Mouse (Mus musculus) forebrain, embryonic 14.5 days (tissue): ENCODE measurements around the gene Sorbs1. TPM values are rescaled to one million over a fixed set of nuclear protein-coding genes. Genes with fewer than 3 reads are reported as not detected.

Experiments used
- ATAC-seq: fragments of 200-750 bp; cut with Nextera tagmentation; 2 replicates; pipeline ENCODE4 v1.8.0; 2017; ENCODE audit warnings: mild to moderate bottlenecking, moderate library complexity
- DNase-seq: peaks from one replicate; pipeline ENCODE4 v3.0.0-alpha.2; 2015; ENCODE audit warnings: low spot score
- H3K27ac ChIP-seq: fragments of 300-500 bp; sonication (generic); 2 replicates; pipeline ENCODE4 v1.5.1; 2014; ENCODE audit warnings: low read depth, mild to moderate bottlenecking, control low read depth, low read length, moderate library complexity
- H3K27me3 ChIP-seq: fragments of 300-500 bp; sonication (generic); replicated peaks from 2 replicates; pipeline ENCODE4 v1.6.1; 2014; ENCODE audit warnings: low read length, control low read depth, mixed read lengths; ENCODE audit not compliant: control insufficient read depth, insufficient read depth
- H3K36me3 ChIP-seq: fragments of 300-500 bp; sonication (generic); 2 replicates; pipeline ENCODE4 v1.6.1; 2014; ENCODE audit warnings: low read length, control low read depth; ENCODE audit not compliant: control insufficient read depth, insufficient read depth
- H3K4me1 ChIP-seq: fragments of 300-500 bp; sonication (generic); 2 replicates; pipeline ENCODE4 v1.6.1; 2014; ENCODE audit warnings: antibody characterized with exemption, low read length, control low read depth; ENCODE audit not compliant: control insufficient read depth, insufficient read depth
- H3K4me2 ChIP-seq: fragments of 300-500 bp; sonication (generic); 2 replicates; pipeline ENCODE4 v1.6.1; 2014; ENCODE audit warnings: mild to moderate bottlenecking, control low read depth, low read length
- H3K4me3 ChIP-seq: fragments of 300-500 bp; sonication (generic); 2 replicates; pipeline ENCODE4 v1.5.1; 2014; ENCODE audit warnings: low read depth, low read length, control low read depth
- H3K9ac ChIP-seq: fragments of 300-500 bp; sonication (generic); 2 replicates; pipeline ENCODE4 v1.6.1; 2014; ENCODE audit warnings: mild to moderate bottlenecking, low read length, control low read depth, moderate library complexity
- H3K9me3 ChIP-seq: fragments of 300-500 bp; sonication (generic); replicated peaks from 2 replicates; pipeline ENCODE4 v1.6.1; 2016; ENCODE audit warnings: low read length, control low read depth, mixed read lengths; ENCODE audit not compliant: control insufficient read depth
- WGBS: fragments of 180-500 bp; shearing (Covaris S2); extraction: QIAGEN DNeasy Blood & Tissue Kit; methylation state at CpG from one replicate; pipeline ENCODE4 v1.1.7; 2014; 5-methylcytosine and 5-hydroxymethylcytosine counted together
- polyA plus RNA-seq: library from polyadenylated mRNA; unstranded; fragments of >200 nt; fragmentation: Nextera tagmentation; extraction: Ambion mirVana; gene quantifications from 2 replicates; pipeline ENCODE4 v1.2.1, GENCODE M21; 2014

Sorbs1 gene
- polyA plus RNA-seq, 1 experiment from 2014 or later, result 61.1 TPM

GRCm38 (mm10) chr19:40510387-40511099 is 3.0 kb downstream of the Sorbs1 start:
- DNase-seq (no peak), ATAC-seq (no peak)
- Histone ChIP-seq H3K27ac (0 out of 2 replicates have a peak overlapping the region, but pooled peaks have one; percentile 28), H3K4me3 (0 out of 2 replicates have a peak overlapping the region, but pooled peaks have one; percentile 6), H3K36me3 (no peaks in the 10 kb centered on the region), H3K9me3 (no peaks in the 10 kb centered on the region), H3K4me2 (peak overlapping the region; percentile 71), H3K4me1 (peaks cover 12% of the 10 kb centered on the region), H3K9ac (peak overlapping the region; percentile 22; the same call in 1 of the 2 replicates), H3K27me3 (no peaks in the 10 kb centered on the region)
- WGBS, result 83% methylated on average over 13 of the region's 13 CpGs

- H3K36me3 ChIP-seq, result no peaks in the 10 kb centered on the region
- H3K27ac ChIP-seq, result peak overlapping the region; percentile 52
- no peaks in the 10 kb centered on the region for H3K9me3 ChIP-seq
- no peak overlapping the region for H3K4me3 ChIP-seq
- no peak overlapping the region for H3K9ac ChIP-seq
- no peaks in the 10 kb centered on the region for H3K27me3 ChIP-seq
- peaks cover 12% of the 10 kb centered on the region for H3K4me1 ChIP-seq
- ATAC-seq (no peak), DNase-seq (no peak)
- 75% methylated on average over 2 of the region's 2 CpGs for WGBS
- H3K4me2 ChIP-seq, result no peak overlapping the region
Observed at GRCm38 (mm10) chr19:40509274-40509673, 4.3 kb downstream of the Sorbs1 start.

- peaks cover 12% of the 10 kb centered on the region for H3K4me1 ChIP-seq
- H3K4me3 ChIP-seq, result no peak overlapping the region
- no peaks in the 10 kb centered on the region for H3K36me3 ChIP-seq
- no peak for DNase-seq
- H3K9ac ChIP-seq, result no peak overlapping the region
- WGBS, result 36% methylated on average over 2 of the region's 2 CpGs
- H3K27me3 ChIP-seq, result no peaks in the 10 kb centered on the region
- no peak overlapping the region for H3K4me2 ChIP-seq
- no peak for ATAC-seq
- peak overlapping the region; percentile 52 for H3K27ac ChIP-seq
- no peaks in the 10 kb centered on the region for H3K9me3 ChIP-seq
Observed at GRCm38 (mm10) chr19:40508851-40509250, 4.7 kb downstream of the Sorbs1 start.

- Histone ChIP-seq H3K36me3 (no peaks in the 10 kb centered on the region), H3K27me3 (no peaks in the 10 kb centered on the region), H3K27ac (no peak overlapping the region), H3K4me2 (no peak overlapping the region), H3K4me3 (no peak overlapping the region), H3K9ac (no peak overlapping the region), H3K9me3 (no peaks in the 10 kb centered on the region), H3K4me1 (peaks cover 10% of the 10 kb centered on the region)
- no peak for ATAC-seq
- no peak for DNase-seq
- WGBS, result 83% methylated on average over 3 of the region's 3 CpGs
Observed at GRCm38 (mm10) chr19:40506965-40507364, 6.6 kb downstream of the Sorbs1 start.

- H3K9me3 ChIP-seq, result no peaks in the 10 kb centered on the region
- no peak overlapping the region for H3K27ac ChIP-seq
- no peak for DNase-seq
- H3K27me3 ChIP-seq, result no peaks in the 10 kb centered on the region
- no peak overlapping the region for H3K9ac ChIP-seq
- 92% methylated on average over 7 of the region's 7 CpGs for WGBS
- no peak for ATAC-seq
- no peak overlapping the region for H3K4me2 ChIP-seq
- H3K36me3 ChIP-seq, result no peaks in the 10 kb centered on the region
- H3K4me3 ChIP-seq, result no peak overlapping the region
- no peaks in the 10 kb centered on the region for H3K4me1 ChIP-seq
Observed at GRCm38 (mm10) chr19:40504336-40504735, 9.2 kb downstream of the Sorbs1 start.

GRCm38 (mm10) chr19:40499940-40500737 is 13.4 kb downstream of the Sorbs1 start:
- H3K27me3 ChIP-seq, result no peaks in the 10 kb centered on the region
- H3K4me1 ChIP-seq, result no peaks in the 10 kb centered on the region
- 88% methylated on average over 11 of the region's 11 CpGs for WGBS
- no peak overlapping the region for H3K27ac ChIP-seq
- H3K4me3 ChIP-seq, result no peak overlapping the region
- ATAC-seq (no peak), DNase-seq (no peak)
- H3K36me3 ChIP-seq, result no peaks in the 10 kb centered on the region
- no peak overlapping the region for H3K9ac ChIP-seq
- H3K9me3 ChIP-seq, result no peaks in the 10 kb centered on the region
- no peak overlapping the region for H3K4me2 ChIP-seq

GRCm38 (mm10) chr19:40499141-40499540 is 14.4 kb downstream of the Sorbs1 start:
- H3K9ac ChIP-seq, result no peak overlapping the region
- WGBS, result 74% methylated on average over 8 of the region's 8 CpGs
- ATAC-seq (peak; percentile 32; the same call in 1 of the 2 replicates), DNase-seq (no peak)
- H3K4me3 ChIP-seq, result no peak overlapping the region
- no peak overlapping the region for H3K4me2 ChIP-seq
- H3K9me3 ChIP-seq, result no peaks in the 10 kb centered on the region
- H3K27ac ChIP-seq, result no peak overlapping the region
- H3K4me1 ChIP-seq, result no peaks in the 10 kb centered on the region
- H3K27me3 ChIP-seq, result no peaks in the 10 kb centered on the region
- H3K36me3 ChIP-seq, result no peaks in the 10 kb centered on the region

GRCm38 (mm10) chr19:40498162-40498725 is 15.3 kb downstream of the Sorbs1 start:
- ATAC-seq (no peak), DNase-seq (no peak)
- 87% methylated on average over 6 of the region's 6 CpGs for WGBS
- Histone ChIP-seq H3K27me3 (no peaks in the 10 kb centered on the region), H3K9ac (no peak overlapping the region), H3K27ac (no peak overlapping the region), H3K4me2 (no peak overlapping the region), H3K4me1 (no peaks in the 10 kb centered on the region), H3K9me3 (no peaks in the 10 kb centered on the region), H3K4me3 (no peak overlapping the region), H3K36me3 (no peaks in the 10 kb centered on the region)
